Mouse (Mus musculus) spleen, adult 2 months (tissue): ENCODE results near the gene Thoc5. TPM values are rescaled to one million over a fixed set of nuclear protein-coding genes. Genes with fewer than 3 reads are reported as not detected.

Experiments used
- DNase-seq, 2 experiments: peaks; one replicate each; pipeline versions ENCODE4 v3.0.0 to v3.0.0-alpha.2; 2012 to 2021; ENCODE audit warnings: low spot score in 2 of 2, low read depth in 1 of 2
- H3K27ac ChIP-seq: fragments of 200-500 bp; 2 replicates; pipeline ENCODE4 v1.5.1; 2012; ENCODE audit warnings: low read length, inconsistent platforms; ENCODE audit not compliant: insufficient read depth
- H3K27me3 ChIP-seq: fragments of 200-500 bp; 2 replicates; pipeline ENCODE4 v1.6.1; 2012; ENCODE audit warnings: mild to moderate bottlenecking, moderate library complexity, low read length, inconsistent platforms; ENCODE audit not compliant: control insufficient read depth, insufficient read depth
- H3K36me3 ChIP-seq: fragments of 200-500 bp; 2 replicates; pipeline ENCODE4 v1.6.1; 2012; ENCODE audit warnings: mild to moderate bottlenecking, low read length, inconsistent platforms; ENCODE audit not compliant: control insufficient read depth, insufficient read depth
- H3K4me1 ChIP-seq: fragments of 200-500 bp; 2 replicates; pipeline ENCODE4 v1.6.1; 2011; ENCODE audit warnings: inconsistent platforms; ENCODE audit not compliant: control insufficient read depth, insufficient read depth, insufficient read length
- H3K4me3 ChIP-seq: fragments of 200-500 bp; 2 replicates; pipeline ENCODE4 v1.5.1; 2011; ENCODE audit warnings: mild to moderate bottlenecking, inconsistent platforms; ENCODE audit not compliant: insufficient read depth, insufficient read length; ENCODE audit errors: extremely low read depth
- CTCF ChIP-seq: fragments of 200-500 bp; IDR thresholded peaks from 2 replicates; pipeline ENCODE4 v1.5.1; 2011; ENCODE audit warnings: mild to moderate bottlenecking, inconsistent platforms; ENCODE audit not compliant: insufficient read depth, insufficient read length, insufficient replicate concordance; ENCODE audit errors: extremely low read depth
- POLR2A ChIP-seq: fragments of 200-500 bp; IDR thresholded peaks from 2 replicates; pipeline ENCODE4 v1.6.1; 2011; ENCODE audit warnings: low read depth, low read length, inconsistent platforms
- WGBS: fragments of 180-500 bp; shearing (Covaris S2); methylation state at CpG from one replicate; pipeline ENCODE4 v1.1.7; 2018; 5-methylcytosine and 5-hydroxymethylcytosine counted together
- polyA plus RNA-seq: library from polyadenylated mRNA; depleted of rRNA; stranded (reverse); fragments of >200 nt; gene quantifications from 2 replicates; pipeline ENCODE4 v1.2.3, GENCODE M21; 2012

Gene Thoc5
- polyA plus RNA-seq, 1 experiment, result 13.8 TPM

- TF ChIP-seq CTCF, result peak; percentile 66; the same call in 1 of the 2 replicates
- no peak for TF ChIP-seq POLR2A
- 46% methylated on average over 1 of the region's 1 CpGs for WGBS
- DNase-seq, result peak; percentile 18 to 41
Observed at GRCm38 (mm10) chr11:4916068-4916467, 20.9 kb downstream of the Thoc5 start.

GRCm38 (mm10) chr11:4921281-4921680 lies 26.2 kb downstream of the Thoc5 start:
- no peaks in the 10 kb centered on the region for H3K4me1 ChIP-seq
- WGBS, result 88% methylated on average over 2 of the region's 2 CpGs
- TF ChIP-seq POLR2A (no peak), CTCF (no peak)
- no peak overlapping the region for H3K27ac ChIP-seq
- peaks cover 48% of the 10 kb centered on the region for H3K36me3 ChIP-seq
- no peak for DNase-seq
- H3K27me3 ChIP-seq, result no peaks in the 10 kb centered on the region
- H3K4me3 ChIP-seq, result no peak overlapping the region

More at GRCm38 (mm10) chr11:4916068-4916467, 20.9 kb downstream of the Thoc5 start:
- Histone ChIP-seq H3K4me3 (no peak overlapping the region), H3K27ac (no peak overlapping the region), H3K27me3 (no peaks in the 10 kb centered on the region), H3K36me3 (peaks cover 33% of the 10 kb centered on the region), H3K4me1 (no peaks in the 10 kb centered on the region)

- H3K36me3 ChIP-seq, result peaks cover 51% of the 10 kb centered on the region
- 95% methylated on average over 7 of the region's 7 CpGs for WGBS
- TF ChIP-seq CTCF (no peak), POLR2A (no peak)
Observed at GRCm38 (mm10) chr11:4921751-4922150, 26.6 kb downstream of the Thoc5 start.

GRCm38 (mm10) chr11:4927224-4927623 lies 32.1 kb downstream of the Thoc5 start:
- Histone ChIP-seq H3K36me3 (peaks cover 44% of the 10 kb centered on the region), H3K27ac (no peak overlapping the region), H3K27me3 (no peaks in the 10 kb centered on the region), H3K4me1 (no peaks in the 10 kb centered on the region), H3K4me3 (no peak overlapping the region)
- TF ChIP-seq CTCF, result no peak
- WGBS, result 95% methylated on average over 3 of the region's 3 CpGs
- DNase-seq, result no peak

More at GRCm38 (mm10) chr11:4921751-4922150, 26.6 kb downstream of the Thoc5 start:
- no peak overlapping the region for H3K4me3 ChIP-seq
- H3K27me3 ChIP-seq, result no peaks in the 10 kb centered on the region
- no peaks in the 10 kb centered on the region for H3K4me1 ChIP-seq
- H3K27ac ChIP-seq, result no peak overlapping the region
- no peak for DNase-seq

- no peak overlapping the region for H3K27ac ChIP-seq
- no peaks in the 10 kb centered on the region for H3K27me3 ChIP-seq
- no peak for DNase-seq
- no peak for TF ChIP-seq CTCF
- TF ChIP-seq POLR2A, result no peak
- 89% methylated on average over 1 of the region's 1 CpGs for WGBS
- no peaks in the 10 kb centered on the region for H3K4me1 ChIP-seq
- no peak overlapping the region for H3K4me3 ChIP-seq
- peaks cover 19% of the 10 kb centered on the region for H3K36me3 ChIP-seq
Observed at GRCm38 (mm10) chr11:4931009-4931601, 36.0 kb downstream of the Thoc5 start.

- WGBS, result 83% methylated on average over 5 of the region's 5 CpGs
- DNase-seq, result no peak
- Histone ChIP-seq H3K4me3 (no peak overlapping the region), H3K27me3 (no peaks in the 10 kb centered on the region), H3K36me3 (no peaks in the 10 kb centered on the region), H3K4me1 (no peaks in the 10 kb centered on the region), H3K27ac (no peak overlapping the region)
- TF ChIP-seq POLR2A (no peak), CTCF (no peak)
Observed at GRCm38 (mm10) chr11:4936243-4936642, 41.1 kb downstream of the Thoc5 start.

- H3K4me3 ChIP-seq, result peak overlapping the region; percentile 65; the same call in 1 of the 2 replicates
- no peaks in the 10 kb centered on the region for H3K36me3 ChIP-seq
Observed at GRCm38 (mm10) chr11:4946530-4946929, 51.4 kb downstream of the Thoc5 start.

More at GRCm38 (mm10) chr11:4946530-4946929, 51.4 kb downstream of the Thoc5 start:
- WGBS, result 28% methylated on average over 13 of the region's 13 CpGs
- no peak overlapping the region for H3K27ac ChIP-seq
- peaks cover 10% of the 10 kb centered on the region for H3K4me1 ChIP-seq
- no peak for DNase-seq
- TF ChIP-seq CTCF (no peak), POLR2A (no peak)
- peaks cover 17% of the 10 kb centered on the region for H3K27me3 ChIP-seq
